ENCODE assay signal across 15 mouse cellular contexts in the genomic region with DNA sequence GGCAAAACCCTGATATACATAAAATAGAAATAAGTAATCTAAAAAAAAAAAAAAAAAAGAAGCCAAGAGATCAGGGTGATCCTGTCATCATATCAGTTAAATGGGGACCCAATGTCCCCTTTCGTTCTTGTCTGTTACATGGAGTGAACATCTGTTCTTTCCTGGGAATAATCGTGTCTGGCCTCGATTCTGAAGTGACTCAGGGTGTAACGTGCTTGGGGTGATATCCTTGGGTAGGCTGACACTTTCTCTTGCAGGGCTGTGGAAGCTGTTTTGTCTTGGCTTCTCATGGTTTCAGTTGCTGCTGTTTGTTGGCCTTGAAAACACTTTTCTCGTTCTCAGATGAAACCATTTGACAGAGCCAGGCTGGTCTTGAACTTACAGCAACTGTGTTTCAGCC.
"Had no signal": no experiment of that assay in that cellular context is flagged by ENCODE, and none has a peak within 500 bp of the region (broad histone marks: within the 10 kb centered on the region; RNA-seq: fewer than 3 reads in every experiment).

No protein-coding gene starts in this region.

- H3K4me3 ChIP-seq: layer of hippocampus, adult 2 months; left cerebral cortex, adult 2 months; liver, embryonic 13.5 days; midbrain, embryonic 12.5 days; myocyte had no signal

- H3K27ac ChIP-seq: kidney, postnatal 0 days; layer of hippocampus, adult 2 months; left cerebral cortex, adult 2 months; liver, embryonic 13.5 days; midbrain, embryonic 12.5 days had no signal

- H3K36me3 ChIP-seq: liver, embryonic 13.5 days; midbrain, embryonic 12.5 days had no signal

- DNase-seq: kidney, adult 2 months; kidney, postnatal 25 days; layer of hippocampus, postnatal 36 days; liver, embryonic 13.5 days; lung, adult 2 months; lung, postnatal 14 days; lung, postnatal 4 days; right cerebral cortex, adult 18-20 months; right cerebral cortex, postnatal 25 days; thymus, postnatal 25 days had no signal

- H3K27me3 ChIP-seq: midbrain, embryonic 12.5 days had no signal

- H3K9me3 ChIP-seq: liver, embryonic 13.5 days; midbrain, embryonic 12.5 days had no signal

- H3K4me1 ChIP-seq: midbrain, embryonic 12.5 days had no signal
